Mouse (Mus musculus): ENCODE results near the gene Flot1.

The Flot1 gene

GRCm38 (mm10) chr17:35866911-35867890, 44.2 kb downstream of the Flot1 start:
- in situ Hi-C loops (cut with MseI, MboI), result no loop called here

GRCm38 (mm10) chr17:35868165-35868820, 45.3 kb downstream of the Flot1 start:
- in situ Hi-C loops (cut with MseI, MboI), result no loop called here

DNA sequence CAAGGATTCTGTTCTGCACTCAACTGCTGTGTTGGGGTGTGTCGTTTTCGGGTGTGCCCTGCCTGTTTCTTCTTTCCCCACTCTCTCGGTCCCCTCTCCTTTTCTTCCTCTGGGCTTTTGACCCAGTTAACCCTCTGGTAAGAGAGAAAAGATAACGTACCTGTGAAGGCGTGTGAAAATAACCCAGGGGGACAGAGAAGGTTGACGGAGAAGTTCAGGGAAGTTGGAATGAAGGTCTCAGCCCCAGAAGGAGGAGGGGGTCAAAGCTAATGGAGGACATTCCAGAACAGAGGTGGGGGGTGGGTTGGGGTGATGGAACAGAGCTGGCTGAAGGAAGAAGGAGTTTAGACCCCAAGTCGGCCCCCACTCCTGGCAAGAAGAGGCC, 45.9 kb downstream of the Flot1 start:
- in situ Hi-C loops (cut with MseI, MboI), result no loop called here

DNA sequence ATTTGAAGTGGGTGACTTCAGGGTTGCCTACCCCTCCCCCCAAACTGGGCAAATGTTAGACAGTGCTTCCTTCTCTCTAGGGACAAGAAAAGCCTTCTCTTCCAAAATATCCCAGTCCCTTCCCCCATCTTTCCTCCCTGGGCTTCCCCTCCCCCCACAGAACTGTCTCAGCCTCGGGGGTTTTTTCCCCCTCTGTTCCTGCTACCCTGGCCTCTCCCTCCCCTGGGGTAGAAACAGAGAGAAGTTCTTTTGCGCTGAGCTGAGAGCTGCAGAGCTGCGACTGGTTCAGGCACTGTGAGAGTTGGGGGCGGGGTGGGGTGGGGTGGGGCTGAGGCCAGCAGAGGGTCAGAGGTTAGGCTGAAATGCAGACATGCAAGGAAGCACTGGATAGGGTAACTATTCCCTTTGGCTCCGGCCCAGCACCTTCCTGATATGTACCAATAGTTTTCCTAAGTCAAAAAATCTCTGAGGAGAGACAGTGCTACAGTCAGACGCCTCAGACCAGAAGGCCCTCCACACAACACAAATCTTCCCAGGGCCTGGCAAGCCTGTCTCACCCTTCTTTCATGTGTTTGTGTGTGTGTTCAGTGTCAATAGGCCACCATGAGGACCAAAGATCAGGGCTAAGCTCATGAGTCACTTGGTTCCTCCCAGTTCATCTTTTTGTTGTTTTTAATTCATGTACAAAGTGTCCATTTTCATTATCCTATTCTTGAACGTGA, 46.5 kb downstream of the Flot1 start:
- in situ Hi-C loops (cut with MseI, MboI), result loop anchor here in 1 of 2 experiments (5.0 kb wide), 1 partner anchor 37 kb away; no protein-coding TSS in a partner anchor

DNA sequence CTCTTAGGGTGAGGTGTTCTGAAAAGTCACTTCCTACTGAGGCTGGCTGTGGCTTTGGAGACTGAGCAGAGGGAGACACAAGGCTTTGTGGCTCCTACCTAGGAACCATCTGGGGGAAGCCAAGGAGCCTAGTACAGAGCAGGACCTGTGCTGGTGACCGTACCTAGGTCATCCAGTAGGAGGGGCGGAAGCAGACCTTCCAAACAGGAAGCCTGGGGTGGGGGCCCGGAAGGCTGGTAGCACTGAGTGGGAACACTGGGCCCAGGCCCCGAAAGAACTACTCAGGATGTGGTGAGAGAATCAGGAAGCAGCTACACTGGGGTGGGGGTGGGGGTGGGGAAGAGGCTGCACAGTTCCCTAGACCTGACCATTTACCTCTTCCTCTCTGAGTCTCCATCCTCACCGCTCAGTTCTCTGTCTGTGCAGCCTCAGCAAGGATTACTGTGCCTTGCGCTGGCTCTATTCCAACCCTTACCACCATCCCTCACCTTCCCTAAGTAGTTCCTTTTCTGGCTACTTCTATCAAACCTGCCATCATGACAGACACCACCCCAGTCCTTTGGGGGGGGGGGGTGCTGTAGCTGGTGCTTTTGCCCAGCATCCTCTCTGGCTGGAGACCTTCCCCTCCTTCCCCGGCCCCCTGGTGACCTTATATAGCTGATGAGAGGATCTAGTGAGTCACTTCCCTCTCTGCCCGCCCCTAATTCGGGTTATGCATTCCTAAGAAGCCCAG, 47.3 kb downstream of the Flot1 start:
- in situ Hi-C loops (cut with MseI, MboI), result loop anchor here in 1 of 2 experiments (5.0 kb wide), 1 partner anchor 38 kb away; no protein-coding TSS in a partner anchor

- in situ Hi-C loops (cut with MseI, MboI), result loop anchor here in 1 of 2 experiments (5.0 kb wide), 1 partner anchor 39 kb away; no protein-coding TSS in a partner anchor
Observed at GRCm38 (mm10) chr17:35870884-35871696, 48.1 kb downstream of the Flot1 start.

DNA sequence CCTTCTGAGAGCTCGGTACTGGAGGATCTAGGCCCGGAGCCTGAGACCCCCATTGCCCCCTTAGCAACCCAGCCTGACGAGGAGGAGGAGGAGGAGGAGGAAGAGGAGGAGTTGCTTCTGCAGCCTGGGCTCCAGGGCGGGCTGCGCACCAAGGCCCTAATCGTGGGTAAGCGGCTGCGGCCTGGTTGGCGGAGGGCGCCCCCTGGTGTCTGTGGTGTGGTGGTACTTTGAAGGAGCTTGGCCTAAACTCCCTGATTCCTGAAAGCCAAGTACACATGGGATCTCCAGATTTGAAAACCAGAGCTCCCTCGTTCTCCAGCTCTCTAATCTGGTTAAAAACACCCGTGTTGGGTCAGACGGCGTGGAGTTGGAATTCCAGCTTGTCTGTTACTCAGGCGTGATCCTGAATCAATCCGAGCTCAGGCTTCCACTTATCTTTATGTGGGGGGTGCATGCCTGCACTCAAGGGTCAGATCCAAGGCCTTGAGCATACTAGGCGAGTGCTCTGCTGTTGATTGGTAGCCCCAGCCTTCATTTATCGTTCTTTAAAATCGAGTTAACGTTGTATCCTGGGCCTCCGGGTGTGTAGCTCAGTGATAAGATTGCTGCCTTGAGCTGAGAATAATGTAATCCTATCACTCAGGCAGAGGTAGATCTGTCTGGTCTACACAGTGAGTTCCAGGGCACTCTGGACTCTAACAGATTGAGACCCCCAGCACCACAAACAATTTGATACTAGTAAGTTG, 50.9 kb downstream of the Flot1 start:
- in situ Hi-C loops (cut with MseI, MboI), result loop anchor here in 1 of 2 experiments (5.0 kb wide), 1 partner anchor 42 kb away; no protein-coding TSS in a partner anchor

GRCm38 (mm10) chr17:35874721-35875120, 51.7 kb downstream of the Flot1 start:
- in situ Hi-C loops (cut with MseI, MboI), result loop anchor here (5.0 kb wide), 1 partner anchor 42 kb away; no protein-coding TSS in a partner anchor

GRCm38 (mm10) chr17:35879245-35880057, 56.4 kb downstream of the Flot1 start, which contains the start of gene Dhx16:
Gene Dhx16, plus strand, starts transcription at chr17:35879819.
- in situ Hi-C loops (cut with MseI, MboI), result loop anchor here in 1 of 2 experiments (5.0 kb wide), 1 partner anchor 47 kb away; no protein-coding TSS in a partner anchor

Data from mouse trophoblast stem cell (cell line).